Mouse (Mus musculus): ENCODE data around the gene Asic2.

Asic2 gene

DNA sequence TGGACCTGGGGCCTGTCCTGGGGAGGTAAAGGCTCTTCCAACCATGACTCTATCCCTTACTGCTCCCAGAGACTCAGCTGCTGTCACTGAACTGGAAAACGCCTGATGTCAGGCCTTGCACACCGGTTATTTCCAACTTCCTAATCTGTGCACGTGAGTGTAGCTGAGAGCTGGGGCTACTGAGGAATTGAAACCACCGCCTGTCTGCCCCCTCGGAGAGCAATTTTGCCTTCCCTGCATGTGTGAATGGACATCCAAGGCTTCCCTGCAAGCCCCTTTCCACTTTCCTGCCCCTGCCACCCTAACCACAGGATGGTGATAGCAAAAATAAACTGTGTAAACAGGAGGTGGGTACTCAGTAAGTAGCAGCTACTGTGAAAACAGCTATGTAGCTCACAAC lies 5.4 kb upstream of the Asic2 start:
- no peak for TF ChIP-seq GATA4 (IDR thresholded peaks at IDR 0.05; ENCODE audit: insufficient replicate concordance, low read length)

DNA sequence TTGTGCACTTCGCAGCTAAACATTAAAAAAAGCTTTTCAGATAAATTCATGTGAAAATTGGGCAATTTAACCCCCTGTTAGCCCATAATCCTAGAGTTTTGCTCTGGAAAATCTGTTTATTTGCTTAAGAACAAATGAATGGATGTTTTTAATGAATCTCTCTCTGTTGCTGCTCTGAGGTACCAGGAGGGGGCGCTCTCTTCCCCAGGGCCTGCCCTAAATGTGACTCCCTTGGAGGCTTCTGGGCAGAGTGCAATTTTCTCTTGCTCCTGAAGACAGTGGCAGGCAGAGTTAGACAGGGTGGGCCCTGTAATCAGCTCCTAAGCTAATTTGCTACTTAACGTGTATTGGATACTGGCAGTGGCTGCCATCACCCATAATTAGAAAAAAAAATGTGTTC lies 3.8 kb upstream of the Asic2 start:
- no peak for TF ChIP-seq GATA4 (IDR thresholded peaks at IDR 0.05; ENCODE audit: insufficient replicate concordance, low read length)

- no peak for TF ChIP-seq GATA4 (IDR thresholded peaks at IDR 0.05; ENCODE audit: insufficient replicate concordance, low read length)
Observed at GRCm38 (mm10) chr11:81966626-81967289, 1.5 kb downstream of the Asic2 start.

DNA sequence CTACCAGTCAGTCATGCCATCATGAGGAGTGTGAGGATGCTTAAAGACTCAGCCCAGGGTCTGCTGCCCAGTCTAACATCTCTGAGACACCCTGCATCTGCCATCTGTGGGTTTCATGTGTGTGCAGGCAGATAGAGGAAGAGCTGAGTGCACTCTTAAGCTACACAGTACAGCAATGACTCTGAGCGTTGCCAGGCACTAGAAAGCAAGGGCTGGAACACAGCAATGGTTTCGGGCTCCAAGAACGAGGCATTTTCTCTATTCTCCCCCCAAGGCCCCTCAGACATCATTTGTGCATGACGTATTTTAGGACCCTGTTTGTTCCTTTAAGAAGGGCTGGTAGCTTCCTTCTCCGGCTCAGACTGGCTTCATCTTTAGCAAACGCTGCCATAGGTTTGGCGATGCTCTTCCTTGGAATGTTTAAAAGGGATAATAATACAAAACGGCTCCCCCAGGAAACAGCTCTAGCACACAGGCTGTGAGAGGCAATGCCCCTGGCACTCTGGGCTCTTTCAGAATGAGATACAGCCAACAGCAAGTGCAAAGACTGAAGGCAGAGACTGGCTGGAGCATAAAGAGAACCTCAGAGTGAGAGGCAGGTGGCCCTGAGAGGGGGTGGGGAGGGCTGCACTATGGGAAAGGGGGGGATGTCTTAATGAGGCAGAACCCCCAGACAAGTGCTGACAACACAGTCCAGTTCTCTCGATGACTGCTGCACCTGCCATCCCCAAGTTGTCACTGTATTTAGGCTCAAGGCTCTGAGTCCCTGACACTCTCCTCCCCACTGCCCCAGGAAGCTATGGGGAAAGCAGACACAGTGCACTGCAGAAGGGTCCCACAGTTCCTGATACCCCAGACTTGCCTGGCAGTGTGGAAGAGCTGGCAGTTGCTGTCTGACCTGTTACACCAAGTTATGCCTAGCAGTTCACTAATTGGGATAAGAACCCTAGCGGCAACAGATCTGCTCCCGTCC lies 2.3 kb downstream of the Asic2 start:
- no peak for TF ChIP-seq GATA4 (IDR thresholded peaks at IDR 0.05; ENCODE audit: insufficient replicate concordance, low read length)

DNA sequence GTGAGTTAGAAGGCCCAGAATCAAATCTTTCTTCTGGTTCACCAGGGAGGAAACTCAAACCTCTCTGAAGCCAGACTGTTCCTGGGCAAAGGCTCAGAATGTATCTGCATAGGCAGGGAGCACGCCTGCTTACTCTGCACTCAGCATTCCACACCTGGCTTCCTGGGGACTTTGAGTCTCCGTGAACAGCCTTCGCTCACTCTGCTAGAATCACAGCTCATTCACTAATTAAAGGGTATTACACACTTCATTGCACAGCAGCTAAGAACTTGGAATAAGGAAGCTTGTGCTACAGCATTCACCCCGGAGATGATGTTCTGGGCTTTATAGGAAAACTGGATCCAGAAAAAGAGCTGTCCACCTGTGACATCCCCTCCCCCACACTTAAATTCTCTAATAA lies 3.7 kb downstream of the Asic2 start:
- no peak for TF ChIP-seq GATA4 (IDR thresholded peaks at IDR 0.05; ENCODE audit: insufficient replicate concordance, low read length)

- TF ChIP-seq GATA4 (IDR thresholded peaks at IDR 0.05; ENCODE audit: insufficient replicate concordance, low read length): no peak
Observed at GRCm38 (mm10) chr11:81954398-81954797, 13.9 kb downstream of the Asic2 start.

GRCm38 (mm10) chr11:81948021-81948420 lies 20.2 kb downstream of the Asic2 start:
- no peak for TF ChIP-seq GATA4 (IDR thresholded peaks at IDR 0.05; ENCODE audit: insufficient replicate concordance, low read length)

DNA sequence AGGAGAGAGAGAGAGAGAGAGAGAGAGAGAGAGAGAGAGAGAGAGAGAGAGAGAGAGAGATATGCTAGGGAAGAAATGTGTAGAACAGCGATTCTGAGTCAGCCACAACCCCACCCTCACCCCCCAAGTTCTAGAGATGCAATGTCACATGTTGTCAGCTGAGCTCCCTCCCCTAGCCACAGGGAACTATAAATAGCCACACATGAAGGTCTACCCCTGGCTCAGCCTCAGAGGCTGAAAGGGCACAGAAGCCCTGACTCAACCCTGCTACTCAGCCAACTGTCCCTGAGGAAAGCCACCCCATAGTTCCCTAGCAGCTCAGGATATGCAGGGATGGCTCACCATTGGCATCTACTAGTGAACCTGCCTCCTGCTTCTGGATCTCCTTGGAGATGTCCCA lies 26.1 kb downstream of the Asic2 start:
- TF ChIP-seq GATA4 (IDR thresholded peaks at IDR 0.05; ENCODE audit: insufficient replicate concordance, low read length): no peak

DNA sequence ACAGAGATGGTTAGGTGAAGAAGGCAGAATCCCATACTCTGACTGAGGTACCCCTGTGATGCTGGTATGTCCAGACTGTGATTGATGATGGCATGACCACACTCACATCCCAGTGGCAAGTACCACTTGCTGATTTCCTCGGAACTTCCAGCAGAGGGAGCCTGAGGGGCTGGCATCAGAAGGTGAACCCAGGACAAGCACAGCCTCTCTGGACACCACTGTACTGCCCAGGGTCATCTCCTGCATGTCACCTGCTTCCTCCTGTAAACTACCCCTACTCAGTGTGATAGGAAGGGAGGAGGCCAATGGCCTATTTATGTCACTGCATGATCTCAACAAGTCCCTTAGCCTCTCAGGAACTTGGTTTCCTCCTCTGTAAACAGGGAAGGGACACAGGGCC lies 27.3 kb downstream of the Asic2 start:
- TF ChIP-seq GATA4 (IDR thresholded peaks at IDR 0.05; ENCODE audit: insufficient replicate concordance, low read length): no peak

DNA sequence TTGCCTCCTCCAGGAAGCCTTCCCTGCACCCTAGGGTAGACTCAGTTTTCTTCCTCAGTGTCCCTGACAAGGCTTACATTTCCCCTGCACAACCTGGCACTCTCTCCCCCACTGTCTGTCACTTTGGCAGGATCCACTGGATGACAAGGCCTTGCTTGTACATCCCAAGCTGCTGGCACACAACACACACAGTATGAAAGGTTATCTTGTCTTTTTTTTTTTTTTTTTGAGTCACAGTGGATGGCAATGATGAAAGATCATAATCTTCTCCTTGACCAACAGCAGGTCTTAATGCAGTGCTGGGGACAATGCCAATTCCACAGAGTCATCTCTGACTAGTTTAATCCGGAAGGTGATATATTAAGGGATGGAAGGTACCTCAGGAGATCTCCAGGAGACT lies 30.7 kb downstream of the Asic2 start:
- no peak for TF ChIP-seq GATA4 (IDR thresholded peaks at IDR 0.05; ENCODE audit: insufficient replicate concordance, low read length)

DNA sequence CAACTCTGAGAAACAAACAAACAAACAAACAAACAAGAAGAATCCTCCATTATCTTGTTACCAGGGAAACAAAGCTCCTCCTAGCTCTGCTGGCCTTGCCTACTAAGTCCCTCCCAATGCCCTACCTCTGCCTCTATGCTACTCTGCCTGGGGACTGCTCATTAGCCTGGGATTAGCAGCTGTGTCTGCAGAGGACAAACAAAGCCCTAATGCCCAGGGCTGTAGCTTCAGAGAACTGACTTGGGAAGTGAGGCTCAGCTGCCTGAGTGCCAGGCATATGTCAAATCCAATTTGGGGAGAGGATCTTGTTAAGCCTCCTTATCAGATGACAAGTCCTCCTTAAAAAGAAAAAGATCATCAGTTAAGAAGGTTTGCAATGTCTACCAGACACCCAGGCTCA lies 41.9 kb downstream of the Asic2 start:
- no peak for TF ChIP-seq GATA4 (IDR thresholded peaks at IDR 0.05; ENCODE audit: insufficient replicate concordance, low read length)

DNA sequence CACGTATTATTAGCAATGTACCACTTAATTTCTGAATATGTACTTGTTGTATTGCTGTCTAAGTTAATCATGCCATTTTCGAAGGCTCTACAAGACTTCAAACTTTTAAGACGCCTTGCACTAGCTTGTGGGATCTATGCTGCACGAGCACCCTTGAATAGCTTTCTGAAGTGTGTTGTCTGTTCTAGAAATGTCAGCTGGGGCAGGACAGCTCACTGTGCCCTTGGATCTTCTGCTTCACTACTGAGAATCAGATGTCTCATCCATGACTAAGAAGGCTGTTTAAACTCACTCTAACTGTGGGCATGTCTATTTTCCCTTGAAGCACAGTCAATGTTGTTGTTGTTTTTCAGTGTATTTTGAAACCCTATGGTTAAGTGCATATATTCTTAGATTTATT lies 44.6 kb downstream of the Asic2 start:
- no peak for TF ChIP-seq GATA4 (IDR thresholded peaks at IDR 0.05; ENCODE audit: insufficient replicate concordance, low read length)

DNA sequence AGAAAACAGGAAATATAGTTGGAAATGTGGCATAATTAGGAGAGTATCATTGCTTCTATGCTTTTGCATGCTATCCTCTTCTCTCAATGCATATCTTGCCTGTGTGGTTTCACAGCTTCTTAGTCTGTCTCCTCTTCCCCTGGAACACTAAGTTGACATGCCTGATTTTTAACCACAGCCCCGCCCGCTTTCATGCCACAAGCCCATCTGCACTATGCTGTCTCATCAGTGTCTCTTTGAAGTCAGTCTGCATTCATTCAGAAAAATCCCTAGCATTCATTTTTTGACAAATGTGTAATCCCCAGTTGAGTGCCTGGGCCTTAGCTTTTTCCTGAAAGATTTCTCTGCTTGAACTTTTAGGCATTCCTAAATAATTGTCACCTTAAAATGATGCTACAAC lies 45.2 kb downstream of the Asic2 start:
- no peak for TF ChIP-seq GATA4 (IDR thresholded peaks at IDR 0.05; ENCODE audit: insufficient replicate concordance, low read length)

- TF ChIP-seq GATA4 (IDR thresholded peaks at IDR 0.05; ENCODE audit: insufficient replicate concordance, low read length): no peak
Observed at GRCm38 (mm10) chr11:81915501-81915900, 52.8 kb downstream of the Asic2 start.

DNA sequence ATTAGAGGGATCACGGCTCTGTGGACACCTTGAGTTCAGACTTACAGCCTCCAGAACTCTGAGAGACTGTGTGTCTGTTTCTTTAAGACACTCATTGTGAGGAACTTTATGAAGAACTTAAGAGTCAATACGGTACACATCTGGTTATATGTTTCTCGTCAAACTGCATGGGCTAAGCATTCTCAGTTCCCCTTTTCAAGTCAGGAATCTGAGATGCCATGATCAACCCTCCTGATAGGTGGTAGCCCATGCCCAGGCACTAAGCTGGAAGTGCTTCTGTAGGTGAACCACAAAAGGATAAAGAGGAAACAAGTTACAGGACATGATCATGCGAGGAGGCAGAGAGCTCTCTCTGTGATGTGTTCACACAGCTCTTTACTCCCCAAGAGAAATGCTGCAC lies 55.2 kb downstream of the Asic2 start:
- no peak for TF ChIP-seq GATA4 (IDR thresholded peaks at IDR 0.05; ENCODE audit: insufficient replicate concordance, low read length)

GRCm38 (mm10) chr11:81909397-81909894 lies 58.8 kb downstream of the Asic2 start:
- TF ChIP-seq GATA4 (IDR thresholded peaks at IDR 0.05; ENCODE audit: insufficient replicate concordance, low read length): no peak
